Mouse (Mus musculus): Measurements from ENCODE around the gene Sgtb.
A peak's percentile ranks its signal among the peaks of the same experiment; 100 is the strongest.

The Sgtb gene

DNA sequence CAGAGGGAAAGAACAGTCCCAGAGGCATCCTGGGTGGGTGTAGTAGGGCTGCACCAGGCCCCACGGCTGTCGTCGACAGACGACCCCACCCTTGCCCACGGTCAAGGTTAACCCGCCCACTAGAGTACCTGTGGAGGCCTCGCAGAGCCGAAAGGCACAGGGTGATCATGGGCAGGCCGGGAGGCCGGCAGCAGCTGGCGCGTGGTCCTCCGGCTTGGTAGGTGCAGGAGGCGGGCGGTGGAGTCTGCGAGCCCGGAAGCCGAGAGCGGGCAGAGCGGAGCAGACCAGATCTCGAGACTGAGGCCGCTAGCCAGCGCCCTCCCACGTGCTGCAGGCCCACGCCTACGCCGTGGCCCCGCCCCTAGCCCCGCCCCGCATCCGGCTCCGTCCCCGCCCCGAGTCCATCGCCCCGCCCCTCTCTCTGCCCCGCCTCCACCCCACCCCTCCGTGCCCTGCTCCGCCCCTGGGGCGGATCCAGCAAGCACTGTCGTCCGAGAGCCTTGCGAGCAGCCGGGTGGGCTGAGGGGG lies at the start of gene Sgtb, which contains the start of gene Nln:
Sgtb (plus strand) TSS at position 454 of the 528 bp plus-strand sequence.
Nln (minus strand) TSS at position 327 of the 528 bp plus-strand sequence.
- DNase-seq (ENCODE audit: low read depth, low spot score) = peak; percentile 87

DNA sequence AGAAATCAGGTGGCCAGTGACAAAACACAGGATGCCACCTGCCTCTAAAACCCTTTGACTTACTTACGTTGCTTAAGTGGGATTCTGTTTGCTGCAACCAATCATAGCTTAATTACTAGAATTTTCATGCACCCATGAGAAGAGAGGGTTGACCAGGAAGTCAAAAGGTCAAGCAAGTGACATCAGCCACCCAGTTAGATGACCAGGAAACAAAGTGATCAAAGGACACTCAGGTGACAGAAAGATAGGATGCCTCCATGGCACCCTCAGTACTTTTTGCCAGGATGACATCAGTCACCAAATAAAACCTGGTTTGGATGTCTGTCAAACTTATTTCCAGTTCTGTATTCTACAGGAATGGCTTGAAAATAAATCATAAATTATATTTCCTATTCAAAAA lies 49.3 kb upstream of the Sgtb start:
- DNase-seq (ENCODE audit: low read depth, low spot score) = no peak

DNA sequence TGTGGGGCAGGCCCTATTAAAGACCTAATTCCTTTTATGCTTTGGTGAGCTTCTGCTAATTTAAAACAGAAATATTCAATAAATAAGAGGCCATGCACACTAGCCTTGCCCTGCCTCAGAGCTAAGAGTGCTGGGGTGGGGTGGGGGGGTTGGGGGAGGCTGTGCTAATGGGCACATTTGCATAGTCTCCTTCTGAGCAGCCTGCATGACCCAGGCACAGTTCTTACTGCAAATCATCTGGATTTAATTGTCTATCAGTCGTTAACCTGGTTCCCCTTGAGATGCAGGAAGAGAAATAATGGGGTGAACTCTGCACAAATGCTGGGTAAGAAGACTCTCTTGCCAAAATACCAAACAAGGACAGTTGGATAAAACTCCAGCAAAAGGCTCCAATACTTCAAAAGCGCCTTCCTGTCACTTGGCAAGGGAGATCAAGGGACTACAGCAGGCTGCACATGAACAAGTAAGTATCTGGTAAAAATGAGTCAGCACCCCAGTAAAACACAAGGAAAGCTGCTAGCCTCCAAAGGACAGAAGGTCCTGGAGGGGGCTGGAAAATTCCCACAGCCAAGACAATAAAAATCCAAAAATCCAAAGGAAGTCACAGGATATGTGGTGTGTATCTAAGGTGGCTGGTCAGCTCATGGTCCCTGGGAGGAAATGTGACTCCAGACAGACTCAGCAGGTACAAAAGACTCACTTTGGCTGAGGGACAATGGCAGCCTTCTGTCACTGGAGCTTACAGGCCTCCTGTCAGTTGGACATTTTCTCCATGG lies 47.4 kb upstream of the Sgtb start:
- DNase-seq (ENCODE audit: low read depth, low spot score) = no peak

DNA sequence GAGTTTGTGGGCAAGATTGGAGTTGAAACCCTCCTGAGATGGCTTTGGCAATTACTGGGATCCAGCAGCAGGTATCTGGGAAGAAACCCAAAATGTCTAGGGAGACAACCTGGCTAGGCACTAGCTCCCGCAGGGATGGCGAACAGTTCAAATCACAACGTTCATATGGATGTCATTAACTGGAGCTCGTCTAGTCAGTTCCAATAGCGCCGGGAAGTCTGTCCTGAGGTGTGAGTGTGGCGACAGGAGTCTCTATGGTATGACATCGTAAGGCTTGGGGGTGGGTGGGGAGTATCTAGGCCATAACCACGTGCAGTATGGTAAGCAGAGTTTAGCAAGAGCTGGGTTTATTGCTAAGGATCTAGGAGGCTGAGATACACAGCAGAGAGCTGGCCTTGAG lies 46.5 kb upstream of the Sgtb start:
- no peak for DNase-seq (ENCODE audit: low read depth, low spot score)

DNA sequence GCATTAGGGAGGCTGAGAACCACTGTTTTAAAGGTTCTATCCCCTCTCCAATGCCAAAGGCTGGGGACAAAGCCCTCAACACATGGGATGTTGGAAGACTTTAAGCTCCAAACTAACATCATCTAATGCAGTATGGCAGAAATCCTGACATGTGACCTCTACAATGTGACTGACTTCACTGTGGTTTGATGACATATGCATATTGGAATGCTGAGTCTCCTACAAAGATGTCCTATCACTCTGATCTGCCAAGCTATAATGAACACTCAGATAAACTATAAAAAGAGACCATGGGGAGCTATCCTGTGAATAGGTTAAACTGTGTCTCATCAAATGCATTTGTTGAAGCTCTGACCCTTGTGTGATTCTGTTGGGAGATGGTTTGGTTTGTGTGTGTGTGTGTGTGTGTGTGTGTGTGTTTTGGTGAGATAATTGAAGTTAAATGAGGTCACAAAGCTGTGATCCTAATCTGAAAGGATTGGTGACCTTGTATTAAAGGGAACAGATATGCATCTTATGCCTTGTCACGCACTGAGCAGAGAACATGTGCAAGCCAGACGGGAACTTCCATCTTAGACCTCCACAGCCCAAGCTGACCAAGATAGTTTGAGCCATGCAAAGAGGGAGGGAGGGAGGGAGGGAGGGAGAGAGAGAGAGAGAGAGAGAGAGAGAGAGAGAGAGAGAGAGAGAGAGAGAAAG lies 43.7 kb upstream of the Sgtb start:
- DNase-seq (ENCODE audit: low read depth, low spot score) = no peak

DNA sequence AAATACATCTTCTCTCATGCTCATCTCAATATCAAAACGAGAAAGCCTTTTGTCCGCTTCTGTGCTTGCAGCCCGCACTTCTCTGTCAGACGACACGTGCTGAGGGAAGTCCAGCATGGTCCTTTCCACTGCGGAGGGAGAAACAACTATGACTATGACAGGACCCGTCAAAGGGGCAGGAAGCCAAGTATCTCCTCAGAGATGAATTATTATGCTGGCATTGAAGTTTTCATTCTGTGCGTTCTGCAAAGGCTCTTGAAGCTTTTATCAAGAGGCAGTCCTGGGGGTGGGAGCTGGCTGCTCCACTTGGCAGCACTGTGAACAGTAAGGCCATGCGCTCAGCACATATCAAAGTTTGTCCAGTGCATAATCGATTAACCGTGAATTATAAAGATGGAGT lies 40.3 kb upstream of the Sgtb start:
- DNase-seq (ENCODE audit: low read depth, low spot score) = no peak

DNA sequence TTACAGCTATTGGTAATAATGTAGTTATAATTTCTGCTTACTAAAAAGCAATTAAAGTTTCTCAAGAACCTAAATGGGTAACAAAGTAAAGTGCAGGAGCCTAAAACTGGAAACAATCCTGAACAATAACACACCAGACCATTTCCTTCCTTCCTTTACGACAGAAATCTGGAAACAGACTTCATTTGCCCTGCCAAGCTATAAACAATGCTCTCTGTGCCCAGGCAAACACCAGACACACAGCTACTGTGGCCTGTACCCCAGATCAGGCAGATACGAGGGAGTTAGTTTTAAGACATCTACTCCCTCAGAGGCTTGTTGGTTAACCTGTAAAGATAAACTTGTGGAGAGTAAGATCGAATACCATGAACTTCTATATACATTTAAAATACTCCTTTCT lies 38.8 kb upstream of the Sgtb start:
- no peak for DNase-seq (ENCODE audit: low read depth, low spot score)

DNA sequence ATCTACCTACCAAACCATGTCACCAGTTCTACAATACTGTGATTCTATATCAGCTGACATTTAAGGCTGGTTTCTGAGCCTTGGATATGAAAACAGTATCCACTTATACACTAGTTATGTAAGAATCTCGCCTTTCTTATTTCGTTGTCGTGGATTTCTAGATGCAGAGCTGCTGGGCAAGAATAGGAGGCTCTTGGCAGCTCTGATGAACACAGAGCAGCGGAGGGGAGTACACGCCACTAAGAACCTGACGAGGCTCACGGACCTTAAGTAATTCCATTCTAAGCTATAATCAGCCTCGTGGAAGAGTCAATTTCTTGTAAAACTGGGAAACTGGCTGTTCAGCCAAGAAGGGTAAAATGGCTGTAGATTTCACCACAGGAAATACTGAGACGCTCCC lies 37.2 kb upstream of the Sgtb start:
- no peak for DNase-seq (ENCODE audit: low read depth, low spot score)

DNA sequence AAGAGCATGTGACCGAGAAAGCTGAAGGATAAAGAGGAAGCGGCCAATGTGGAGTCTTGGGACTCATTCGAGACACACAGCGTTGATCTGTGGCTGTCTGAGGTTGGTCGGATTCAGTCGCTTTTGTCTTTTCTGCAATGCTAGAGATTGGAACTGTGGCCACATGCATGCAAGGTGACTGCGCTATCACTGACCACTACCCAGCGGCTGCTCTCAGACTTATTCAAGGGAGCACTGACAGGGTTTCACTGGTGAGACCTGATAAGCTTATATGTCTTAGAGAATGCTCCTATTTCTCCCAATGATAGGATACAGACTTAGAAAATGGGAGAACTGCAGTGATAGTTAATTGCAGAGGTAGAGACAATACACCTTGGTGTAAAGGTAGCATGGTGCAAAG lies 35.3 kb upstream of the Sgtb start:
- no peak for DNase-seq (ENCODE audit: low read depth, low spot score)

DNA sequence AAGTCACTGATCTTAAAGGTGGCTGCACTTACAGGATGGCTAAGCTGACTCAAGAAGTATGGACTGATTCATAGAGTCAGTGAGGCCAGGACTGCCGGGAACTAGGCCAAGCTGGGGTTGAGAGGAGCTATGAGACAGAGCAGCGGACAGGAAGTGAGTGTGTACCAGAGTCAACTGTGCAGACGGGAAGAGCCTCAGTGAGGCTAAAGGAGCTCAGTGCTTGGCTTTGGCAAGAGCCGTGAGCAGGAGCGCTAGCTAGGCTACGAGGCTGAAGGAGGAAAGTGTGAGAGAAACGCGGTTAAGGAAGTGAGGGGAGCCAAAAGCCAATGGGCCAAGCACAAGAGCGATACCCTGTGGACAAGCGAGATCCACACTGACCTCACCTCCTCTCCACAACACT lies 34.8 kb upstream of the Sgtb start:
- DNase-seq (ENCODE audit: low read depth, low spot score) = no peak

DNA sequence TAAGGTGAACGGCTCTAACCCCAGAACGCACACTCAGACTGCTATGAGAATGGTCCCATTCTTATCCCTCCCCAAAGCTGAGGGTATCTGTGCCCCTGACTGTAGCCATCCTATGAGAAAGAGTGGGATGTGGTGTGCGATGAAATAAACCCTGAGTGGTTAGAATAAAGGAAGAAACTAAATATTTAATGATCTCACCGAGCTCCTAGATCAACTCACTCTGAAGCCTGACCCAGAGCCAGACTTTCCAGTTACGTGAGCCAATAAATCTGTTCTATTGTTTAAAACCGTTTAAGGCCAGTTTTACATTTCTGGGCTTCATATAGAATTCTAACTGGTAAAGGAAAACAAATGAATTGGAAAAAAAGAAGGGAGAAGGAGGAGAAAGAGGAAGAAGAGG lies 32.5 kb upstream of the Sgtb start:
- no peak for DNase-seq (ENCODE audit: low read depth, low spot score)

DNA sequence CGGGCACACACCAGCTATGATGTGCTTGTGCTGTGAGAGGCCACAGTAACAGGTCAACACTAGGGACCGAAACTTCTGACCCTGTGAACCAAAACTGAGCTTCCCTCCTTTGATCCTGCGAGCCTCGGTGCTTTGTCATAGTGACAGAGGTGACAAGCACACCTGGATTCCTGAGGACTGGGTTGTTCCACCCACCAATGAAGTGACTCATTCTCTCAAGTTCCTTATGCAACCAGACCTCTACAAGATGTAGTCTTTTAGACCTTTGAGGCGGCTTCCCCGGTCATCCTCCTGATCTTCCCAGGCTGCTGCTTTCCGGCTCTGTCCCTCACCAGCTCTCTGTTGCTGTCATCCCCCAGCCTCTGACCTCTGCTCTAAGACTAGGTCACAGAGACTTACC lies 27.0 kb upstream of the Sgtb start:
- DNase-seq (ENCODE audit: low read depth, low spot score) = no peak

DNA sequence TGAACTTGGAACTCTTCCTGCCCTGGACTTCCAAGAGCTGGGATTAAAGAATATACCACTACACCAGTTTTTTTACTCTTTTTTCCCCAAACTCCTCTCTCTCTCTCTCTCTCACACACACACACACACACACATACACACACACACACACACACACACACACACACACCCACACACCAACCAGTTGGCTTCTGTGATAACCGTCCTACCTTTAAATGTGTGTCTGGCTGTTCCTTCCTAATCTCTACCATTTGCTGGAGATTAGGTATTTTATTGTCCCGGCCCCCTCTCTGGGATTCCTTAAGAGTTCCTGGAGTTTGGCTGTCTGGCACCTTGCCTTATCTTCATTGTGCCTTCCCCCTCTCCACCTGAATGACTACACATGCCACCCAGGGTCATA lies 24.9 kb upstream of the Sgtb start:
- DNase-seq (ENCODE audit: low read depth, low spot score) = no peak

DNA sequence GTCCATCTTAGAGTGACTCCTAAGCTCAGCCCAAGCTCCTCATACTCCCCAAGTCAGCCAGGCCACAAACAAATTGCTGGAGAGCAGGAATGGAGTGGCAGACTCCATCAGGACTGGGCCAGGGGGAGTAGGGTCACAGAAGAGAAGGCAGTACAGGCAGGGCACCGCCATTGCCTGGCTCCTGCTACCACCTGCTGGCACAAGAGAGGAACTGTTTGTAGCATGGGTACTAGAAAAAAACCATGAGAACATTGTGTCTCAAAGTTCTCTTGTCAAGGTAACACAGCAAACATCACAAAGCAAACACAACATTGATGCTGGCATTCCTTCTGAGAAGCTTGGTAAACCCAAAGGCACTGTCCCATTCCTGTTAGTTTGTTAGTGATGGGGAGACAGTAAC lies 20.2 kb upstream of the Sgtb start:
- peak; percentile 38 for DNase-seq (ENCODE audit: low read depth, low spot score)

DNA sequence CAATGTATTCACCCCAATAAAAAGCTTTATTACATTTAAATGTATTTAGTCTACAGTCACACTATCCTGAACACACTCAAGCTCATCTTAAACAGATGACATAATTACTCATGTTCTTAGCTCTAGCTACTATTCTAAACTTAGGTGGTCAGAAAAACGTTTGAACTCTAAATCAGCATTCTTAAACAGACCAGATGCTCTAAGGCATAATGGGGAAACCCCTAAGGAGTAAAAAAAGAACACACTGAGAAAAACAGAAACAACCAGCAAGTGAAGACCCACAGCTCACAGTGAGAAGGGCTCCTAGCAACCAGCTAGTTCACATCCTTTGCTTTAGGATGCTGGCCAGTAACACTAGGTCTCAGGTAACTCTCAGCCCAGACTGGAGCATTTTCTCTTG lies 17.8 kb upstream of the Sgtb start:
- no peak for DNase-seq (ENCODE audit: low read depth, low spot score)

DNA sequence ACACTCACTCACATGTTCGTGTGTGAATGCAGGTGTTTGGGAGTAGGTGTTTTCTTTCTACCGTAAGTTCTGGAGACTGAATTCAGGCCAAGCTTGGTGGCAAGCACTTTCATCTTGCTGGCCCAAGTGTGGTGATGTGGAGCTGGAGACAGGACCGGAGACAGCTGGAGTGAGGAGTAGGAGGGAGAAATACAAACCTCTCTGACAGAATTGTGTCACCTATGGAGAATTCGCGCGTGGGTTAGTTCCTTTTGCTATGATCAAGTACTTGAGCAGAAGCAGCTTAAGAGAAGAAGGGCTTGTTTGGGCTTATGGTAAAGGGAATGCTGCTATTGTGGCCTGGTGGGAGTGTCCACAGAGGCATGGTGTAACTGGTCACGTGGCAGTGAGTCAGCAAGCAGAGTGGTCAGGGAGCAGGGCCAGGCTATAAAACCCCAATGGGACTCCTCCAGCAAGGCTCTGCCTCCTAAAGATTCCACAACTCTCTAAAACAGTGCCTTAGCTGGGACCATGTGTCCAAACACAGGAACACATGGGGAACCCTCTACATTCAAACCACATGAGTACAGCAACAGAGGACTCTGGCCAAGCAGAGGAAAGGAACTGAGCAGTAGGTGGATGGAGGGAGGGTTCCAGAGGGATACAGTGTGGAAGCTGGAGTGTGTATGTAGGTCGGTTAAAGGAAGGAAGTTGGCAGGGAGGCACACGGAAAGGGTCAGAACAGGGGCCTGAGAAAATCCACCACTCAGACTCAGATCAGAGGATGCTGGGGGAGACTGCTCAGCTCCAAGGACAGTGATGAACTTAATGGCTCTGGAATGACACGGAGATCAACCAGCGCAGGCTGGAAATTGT lies 14.8 kb upstream of the Sgtb start:
- DNase-seq (ENCODE audit: low read depth, low spot score) = no peak

DNA sequence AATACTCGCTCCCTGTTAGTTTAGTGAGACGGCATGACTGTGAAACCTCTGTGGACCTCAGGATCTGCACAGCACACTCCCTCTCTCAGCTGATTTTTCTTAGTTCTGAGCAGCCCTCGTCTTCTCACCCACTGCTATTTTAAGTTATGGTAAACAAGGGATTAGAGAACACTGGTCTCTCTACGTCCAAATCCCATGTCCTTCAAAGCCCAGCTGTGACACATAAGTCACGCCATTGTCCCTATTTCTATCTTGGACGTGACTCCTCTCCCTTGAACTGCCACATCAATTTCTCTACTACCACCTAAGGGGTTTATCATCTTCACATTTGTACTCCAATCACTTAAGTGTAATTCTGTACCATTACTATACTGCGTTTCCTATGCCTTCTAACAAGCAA lies 13.6 kb upstream of the Sgtb start:
- no peak for DNase-seq (ENCODE audit: low read depth, low spot score)

DNA sequence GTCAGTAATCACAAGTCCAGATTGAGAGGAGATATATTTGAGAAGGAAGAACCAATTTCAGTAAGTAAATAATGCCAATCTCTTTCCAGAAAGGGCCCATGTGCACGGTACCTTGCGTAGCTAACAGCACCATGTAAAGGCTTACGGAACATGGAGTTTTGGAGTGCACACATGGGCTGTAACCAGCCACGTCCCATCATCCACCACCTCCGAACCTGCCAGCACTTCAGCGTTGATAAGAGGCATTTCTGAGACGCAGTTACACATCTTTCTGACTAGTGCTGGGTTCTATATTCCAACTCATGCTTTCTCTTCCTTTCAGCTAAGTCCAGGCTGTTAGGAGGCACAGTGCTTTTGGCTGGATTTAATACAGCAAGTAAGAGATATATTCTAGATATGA lies 12.4 kb upstream of the Sgtb start:
- DNase-seq (ENCODE audit: low read depth, low spot score) = no peak

DNA sequence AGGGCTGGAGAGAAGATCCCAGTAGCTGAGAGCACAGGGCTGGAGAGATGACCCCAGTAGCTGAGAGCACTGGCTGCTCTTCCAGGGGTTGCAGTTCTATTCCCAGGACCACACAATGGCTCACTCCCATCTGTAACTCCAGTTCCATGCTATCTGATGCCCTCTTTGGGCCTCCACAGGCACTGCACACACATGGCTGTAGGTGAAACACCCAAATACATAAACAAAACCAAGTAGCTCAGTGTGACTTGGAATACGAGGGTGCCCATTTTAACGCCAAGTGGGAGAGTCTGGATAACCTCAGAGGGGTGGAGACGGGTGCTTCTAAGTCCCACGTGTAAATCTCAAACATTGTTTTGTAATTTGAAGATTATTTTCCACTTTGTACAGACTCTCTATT lies 9.1 kb upstream of the Sgtb start:
- DNase-seq (ENCODE audit: low read depth, low spot score) = no peak

DNA sequence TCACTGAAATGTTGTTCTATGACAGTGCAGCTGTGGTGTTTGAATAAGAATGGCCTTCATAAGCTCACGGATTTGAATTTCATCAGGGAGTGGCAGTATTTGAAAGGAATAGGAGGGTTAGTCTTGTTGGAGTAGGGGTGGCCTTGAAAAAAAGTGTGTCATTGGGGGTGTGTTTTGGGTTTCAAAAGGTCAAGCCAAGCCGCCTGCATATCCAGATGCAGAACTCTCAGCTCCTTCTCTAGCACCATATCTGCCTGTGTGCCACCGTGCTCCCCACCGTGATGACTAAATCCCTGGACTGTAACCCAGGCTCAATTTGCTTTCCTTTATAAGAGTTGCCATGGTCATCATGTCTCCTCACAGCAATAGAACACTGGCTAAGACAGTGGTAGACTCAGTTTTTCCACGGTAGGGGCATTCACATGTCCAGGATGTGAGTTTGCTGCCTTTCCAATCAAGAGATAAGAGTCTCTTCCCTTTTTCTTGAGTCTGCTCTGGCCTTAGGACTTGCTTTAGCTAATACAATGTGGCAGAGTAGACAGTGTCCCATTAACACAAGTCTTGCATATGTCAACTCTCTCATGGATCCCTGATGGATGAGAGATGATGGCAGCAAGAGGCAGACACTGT lies 7.8 kb upstream of the Sgtb start:
- DNase-seq (ENCODE audit: low read depth, low spot score) = no peak

DNA sequence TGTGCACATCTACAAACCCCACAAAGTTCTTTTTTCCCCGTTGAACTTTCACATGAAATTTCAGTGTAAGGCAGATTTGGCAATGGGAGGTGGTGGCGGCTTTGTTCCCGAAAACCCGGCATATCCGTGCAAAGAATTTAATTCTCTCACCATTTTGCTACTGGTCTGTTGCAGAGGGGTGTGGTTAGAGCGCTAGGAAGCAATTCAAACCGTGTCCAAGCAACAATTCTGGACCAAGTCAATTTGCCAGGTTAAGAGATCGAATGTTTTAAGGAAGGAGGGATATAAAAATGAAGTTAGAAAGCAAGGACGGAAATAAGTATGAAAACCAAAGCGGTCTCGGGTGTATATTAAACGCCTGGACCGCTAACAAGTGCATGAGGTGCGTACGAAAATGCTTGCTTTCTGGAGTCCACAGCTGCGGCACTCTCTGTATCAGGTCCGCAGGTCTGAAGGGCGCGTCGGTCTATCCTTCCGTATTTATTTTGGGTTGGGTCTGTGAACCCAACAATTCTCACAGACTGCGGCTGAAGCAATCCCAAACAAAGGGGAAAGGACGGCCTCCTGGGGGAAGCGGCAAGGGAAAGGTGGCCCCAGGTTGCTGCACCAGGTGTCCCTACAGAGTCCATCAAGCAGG lies 772 bp upstream of the Sgtb start:
- DNase-seq (ENCODE audit: low read depth, low spot score) = no peak
